Mouse (Mus musculus): ENCODE measurements at regions not wholly inside any gene's neighbourhood (a gene's known extent, or its start where the extent isn't known, plus 50 kb on each side); places are given as distances from the start of the nearest gene placed in this dataset.

DNA sequence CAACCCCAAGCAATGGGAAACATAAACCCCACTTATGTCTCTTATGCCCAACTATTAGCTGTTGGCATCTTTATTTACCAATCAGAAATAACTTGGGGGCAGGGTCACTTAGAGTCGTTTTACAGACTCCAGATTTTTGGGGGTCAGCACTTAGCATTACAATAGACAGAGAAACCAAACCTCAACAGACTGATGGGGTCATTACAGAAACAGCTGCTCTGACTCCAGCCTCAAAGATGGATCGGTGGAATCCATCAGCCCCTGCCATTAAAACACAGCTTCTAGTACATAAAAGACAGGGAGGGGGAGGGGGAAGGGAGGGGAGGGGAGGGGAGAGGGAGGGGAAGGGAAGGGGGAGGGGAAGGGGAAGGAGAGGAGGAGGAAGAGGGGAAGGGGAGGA is 69.9 kb upstream of the Gm47985 start:
- WGBS, result 60% methylated on average over 2 of the region's 2 CpGs
- Histone ChIP-seq H3K4me1 (peaks cover 17% of the 10 kb centered on the region), H3K4me3 (no peak overlapping the region), H3K9me3 (no peaks in the 10 kb centered on the region), H3K27ac (no peak overlapping the region), H3K27me3 (ENCODE audit: insufficient read depth, poor library complexity, severe bottlenecking) (no peaks in the 10 kb centered on the region), H3K36me3 (no peaks in the 10 kb centered on the region)
- no peak for DNase-seq (ENCODE audit: low spot score)

DNA sequence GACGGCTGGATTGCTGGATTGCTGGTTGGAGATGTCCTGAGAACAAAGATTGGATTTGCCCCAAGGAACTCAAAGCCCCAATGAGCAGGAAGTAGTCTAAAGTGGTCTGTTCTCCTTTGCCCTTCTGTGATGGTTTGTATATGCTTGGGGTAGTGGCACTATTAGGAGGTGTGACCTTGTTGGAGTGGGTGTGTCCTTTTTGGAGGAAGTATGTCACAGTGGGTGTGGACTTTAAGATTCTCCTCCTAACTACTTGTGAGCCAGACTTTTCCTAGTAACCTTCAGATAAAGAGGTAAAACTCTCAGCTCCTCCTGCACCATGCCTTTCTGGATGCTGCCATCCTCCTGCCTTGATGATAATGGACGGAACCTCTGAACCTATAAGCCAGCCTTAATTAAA is 69.1 kb upstream of the Gm47985 start:
- Histone ChIP-seq H3K27ac (no peak overlapping the region), H3K4me1 (peaks cover 18% of the 10 kb centered on the region), H3K9me3 (no peaks in the 10 kb centered on the region), H3K36me3 (no peaks in the 10 kb centered on the region), H3K4me3 (no peak overlapping the region), H3K27me3 (ENCODE audit: insufficient read depth, poor library complexity, severe bottlenecking) (no peaks in the 10 kb centered on the region)
- no peak for DNase-seq (ENCODE audit: low spot score)
- WGBS, result 78% methylated on average over 2 of the region's 2 CpGs

DNA sequence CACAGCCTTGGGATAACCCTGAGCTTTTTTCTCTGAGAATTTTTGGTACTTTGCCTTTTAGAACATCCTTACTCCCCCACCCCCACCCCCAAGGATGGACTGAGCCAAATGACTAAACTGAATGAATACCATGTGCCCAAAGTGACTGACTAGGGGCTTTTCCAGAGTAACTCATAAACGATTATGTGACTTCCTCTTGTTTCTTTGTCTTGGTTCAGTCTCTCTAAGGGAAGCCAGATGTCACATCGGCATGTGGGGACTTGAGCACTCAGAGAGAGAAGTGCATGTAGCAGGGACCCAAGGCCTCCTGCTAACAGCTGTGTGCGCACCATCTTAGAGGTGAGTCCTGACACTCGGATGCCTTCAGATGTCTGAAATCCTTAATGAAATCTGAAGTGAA is 63.8 kb upstream of the Gm47985 start:
- DNase-seq (ENCODE audit: low spot score), result no peak
- 66% methylated on average over 4 of the region's 4 CpGs for WGBS
- no peak overlapping the region for H3K4me3 ChIP-seq

DNA sequence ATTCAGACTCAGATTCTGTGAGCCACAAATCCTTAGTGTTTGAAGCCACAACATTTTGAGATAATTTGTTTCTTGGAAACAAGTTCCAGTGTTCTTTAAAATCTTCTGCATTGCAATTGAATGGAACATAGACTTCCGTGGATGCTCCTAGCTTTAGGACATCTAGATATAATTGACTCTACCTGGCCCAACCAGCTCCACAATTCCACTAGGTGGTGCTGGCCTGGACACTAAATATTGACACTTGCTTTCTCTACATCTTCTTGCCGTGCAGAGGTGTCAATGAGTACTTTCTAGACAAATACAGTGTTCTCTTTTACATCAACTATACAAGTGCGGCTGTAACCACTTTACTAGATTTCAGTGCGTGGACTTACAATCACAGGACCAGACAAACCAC is 63.4 kb upstream of the Gm47985 start:
- no peaks in the 10 kb centered on the region for H3K27me3 ChIP-seq (ENCODE audit: insufficient read depth, poor library complexity, severe bottlenecking)
- no peak overlapping the region for H3K27ac ChIP-seq
- H3K36me3 ChIP-seq, result no peaks in the 10 kb centered on the region
- no peak for DNase-seq (ENCODE audit: low spot score)
- no peaks in the 10 kb centered on the region for H3K9me3 ChIP-seq
- H3K4me3 ChIP-seq, result no peak overlapping the region
- 86% methylated on average over 4 of the region's 4 CpGs for WGBS
- peaks cover 2% of the 10 kb centered on the region; the same call in 1 of the 2 replicates for H3K4me1 ChIP-seq

More for the DNA sequence above, 63.8 kb upstream of the Gm47985 start:
- peaks cover 2% of the 10 kb centered on the region; the same call in 1 of the 2 replicates for H3K4me1 ChIP-seq
- H3K27me3 ChIP-seq (ENCODE audit: insufficient read depth, poor library complexity, severe bottlenecking), result no peaks in the 10 kb centered on the region
- H3K36me3 ChIP-seq, result no peaks in the 10 kb centered on the region
- H3K9me3 ChIP-seq, result no peaks in the 10 kb centered on the region
- no peak overlapping the region for H3K27ac ChIP-seq

DNA sequence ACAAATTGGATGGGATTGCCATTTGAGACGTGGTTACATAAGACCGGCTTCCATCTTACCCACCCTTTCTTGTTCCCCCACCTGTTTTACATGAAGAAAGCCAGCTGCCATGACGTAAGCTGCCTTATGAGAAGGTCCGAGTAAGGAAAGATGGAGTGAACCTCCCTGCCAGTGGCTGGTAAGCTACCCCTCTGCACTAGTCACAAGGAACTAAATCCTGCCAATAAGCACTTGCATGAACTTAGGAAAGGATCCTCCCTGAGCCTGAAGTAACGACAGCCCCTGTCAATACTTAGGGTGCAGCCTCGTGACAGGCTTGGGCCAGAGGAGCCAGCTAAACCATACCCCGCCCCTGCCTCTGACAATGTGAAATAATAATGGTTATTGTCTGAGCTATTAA is 62.8 kb upstream of the Gm47985 start:
- no peak for DNase-seq (ENCODE audit: low spot score)
- 80% methylated on average over 7 of the region's 7 CpGs for WGBS
- H3K9me3 ChIP-seq, result no peaks in the 10 kb centered on the region
- H3K4me1 ChIP-seq, result peaks cover 2% of the 10 kb centered on the region; the same call in 1 of the 2 replicates
- H3K36me3 ChIP-seq, result no peaks in the 10 kb centered on the region
- no peak overlapping the region for H3K27ac ChIP-seq
- H3K4me3 ChIP-seq, result no peak overlapping the region
- no peaks in the 10 kb centered on the region for H3K27me3 ChIP-seq (ENCODE audit: insufficient read depth, poor library complexity, severe bottlenecking)

DNA sequence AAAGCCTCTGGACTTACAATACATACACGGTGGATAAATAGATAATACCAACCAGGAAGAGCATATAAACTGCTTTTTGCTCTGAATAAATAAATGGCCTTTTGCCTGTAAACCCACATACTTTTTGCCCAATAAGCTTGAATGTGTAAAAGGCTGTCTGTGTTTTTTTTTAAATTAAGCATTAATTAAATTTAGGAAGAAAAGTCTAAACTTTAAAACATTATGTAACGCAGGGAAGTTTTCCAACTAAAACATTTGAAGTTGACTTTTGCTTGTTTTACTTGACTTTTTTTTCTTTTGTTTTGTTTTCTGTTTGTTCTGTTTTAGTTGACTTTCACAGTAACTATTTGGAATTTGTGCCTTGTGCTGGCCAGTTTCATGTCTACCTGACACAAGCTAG is 60.7 kb upstream of the Gm47985 start:
- Histone ChIP-seq H3K27ac (no peak overlapping the region), H3K4me3 (no peak overlapping the region), H3K4me1 (peaks cover 2% of the 10 kb centered on the region; the same call in 1 of the 2 replicates), H3K9me3 (no peaks in the 10 kb centered on the region), H3K27me3 (ENCODE audit: insufficient read depth, poor library complexity, severe bottlenecking) (no peaks in the 10 kb centered on the region), H3K36me3 (no peaks in the 10 kb centered on the region)
- no peak for DNase-seq (ENCODE audit: low spot score)
- WGBS, result 87% methylated on average over 2 of the region's 2 CpGs

DNA sequence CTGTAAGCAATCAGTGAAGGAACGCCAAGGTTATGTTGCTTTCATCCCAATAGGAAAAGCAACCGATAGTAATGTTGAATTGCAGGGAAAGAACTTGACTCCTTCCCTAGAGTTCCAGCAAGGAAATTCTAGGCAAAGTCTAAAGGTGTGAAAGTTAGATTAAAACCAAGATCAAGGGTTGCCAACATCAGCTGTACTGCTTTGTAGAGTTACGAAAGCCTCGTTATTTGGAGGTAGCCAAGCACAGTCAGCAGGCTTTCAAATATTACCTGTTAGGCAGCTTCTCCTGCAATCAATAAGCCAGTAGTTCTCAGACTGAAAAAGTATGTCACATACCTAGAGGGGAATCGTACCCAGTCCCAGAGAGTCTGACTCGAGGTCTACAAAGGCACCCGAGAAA is 58.4 kb upstream of the Gm47985 start:
- Histone ChIP-seq H3K36me3 (no peaks in the 10 kb centered on the region), H3K27ac (no peak overlapping the region), H3K27me3 (ENCODE audit: insufficient read depth, poor library complexity, severe bottlenecking) (no peaks in the 10 kb centered on the region), H3K4me1 (peaks cover 6% of the 10 kb centered on the region; the same call in 1 of the 2 replicates), H3K9me3 (no peaks in the 10 kb centered on the region), H3K4me3 (no peak overlapping the region)
- no peak for DNase-seq (ENCODE audit: low spot score)
- 81% methylated on average over 7 of the region's 7 CpGs for WGBS

DNA sequence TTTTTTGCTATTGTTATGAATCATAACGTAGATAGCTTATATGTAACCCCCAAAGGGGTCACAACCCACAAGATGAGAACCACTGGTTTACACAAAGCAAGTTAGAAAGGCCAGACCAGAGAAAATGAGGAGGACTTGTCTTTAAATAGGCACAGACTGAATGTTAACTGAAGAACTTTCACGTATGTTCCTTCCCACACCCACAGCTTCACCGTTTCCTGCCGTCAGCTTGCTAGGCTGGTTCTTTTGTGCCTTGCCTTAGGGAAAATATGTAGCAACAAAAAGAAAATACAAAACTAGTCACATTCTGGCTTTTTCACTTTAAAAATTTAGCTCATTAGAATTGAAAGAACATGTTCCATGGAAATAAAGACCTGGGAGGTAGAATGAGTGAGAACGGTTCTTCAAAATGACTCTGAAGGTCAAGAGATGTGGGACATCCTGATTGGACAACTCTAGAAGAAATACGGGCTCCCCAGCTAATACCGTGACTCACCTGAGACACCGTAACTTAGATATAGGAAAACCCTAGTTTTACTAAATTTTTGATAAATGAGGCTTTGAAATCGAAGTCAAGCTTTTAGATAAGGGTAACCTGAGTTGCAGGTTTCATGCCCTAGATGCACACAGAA is 57.2 kb upstream of the Gm47985 start:
- H3K4me1 ChIP-seq, result peaks cover 16% of the 10 kb centered on the region; the same call in 1 of the 2 replicates
- H3K36me3 ChIP-seq, result no peaks in the 10 kb centered on the region
- no peak overlapping the region for H3K4me3 ChIP-seq
- H3K27ac ChIP-seq, result no peak overlapping the region
- no peaks in the 10 kb centered on the region for H3K9me3 ChIP-seq
- WGBS, result 90% methylated on average over 9 of the region's 9 CpGs
- no peak for DNase-seq (ENCODE audit: low spot score)
- H3K27me3 ChIP-seq (ENCODE audit: insufficient read depth, poor library complexity, severe bottlenecking), result no peaks in the 10 kb centered on the region

DNA sequence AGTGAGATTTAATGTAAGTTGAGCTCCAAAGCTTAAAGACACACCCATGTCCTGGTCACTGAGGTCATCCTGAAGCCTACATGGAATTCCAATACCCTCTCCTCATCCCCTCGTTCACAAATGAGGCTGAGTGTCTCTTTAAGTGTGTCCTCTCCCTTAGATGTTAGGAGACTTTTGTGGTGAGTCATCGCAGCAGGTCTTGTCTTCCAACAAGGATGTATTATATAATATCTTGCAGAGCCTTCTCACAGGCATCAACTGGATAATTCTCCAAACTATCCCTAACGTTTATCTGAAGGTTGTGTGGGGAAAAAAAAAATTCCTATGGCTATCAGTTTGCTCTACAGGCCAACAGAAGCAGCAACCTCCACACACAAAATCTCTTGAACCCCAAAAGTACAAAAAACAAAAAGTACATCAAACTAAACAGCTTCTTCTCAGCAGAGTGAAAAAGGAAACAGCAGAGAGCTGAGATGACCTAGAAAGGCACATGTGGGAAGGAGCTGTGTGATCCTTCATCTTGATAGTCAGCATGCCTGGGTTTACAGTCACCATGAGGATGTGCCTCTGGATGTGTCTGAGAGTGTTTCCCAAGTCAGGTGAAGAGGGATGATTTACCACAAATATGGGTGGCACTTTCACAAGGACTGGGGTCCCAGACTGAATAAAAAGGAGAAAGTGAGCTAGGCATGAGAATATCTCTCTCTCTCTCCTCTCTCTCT is 56.4 kb upstream of the Gm47985 start:
- WGBS, result 58% methylated on average over 3 of the region's 3 CpGs
- no peak overlapping the region for H3K27ac ChIP-seq
- H3K4me1 ChIP-seq, result peaks cover 24% of the 10 kb centered on the region
- no peaks in the 10 kb centered on the region for H3K36me3 ChIP-seq
- no peaks in the 10 kb centered on the region for H3K27me3 ChIP-seq (ENCODE audit: insufficient read depth, poor library complexity, severe bottlenecking)
- no peak overlapping the region for H3K4me3 ChIP-seq
- DNase-seq (ENCODE audit: low spot score), result no peak
- H3K9me3 ChIP-seq, result no peaks in the 10 kb centered on the region

DNA sequence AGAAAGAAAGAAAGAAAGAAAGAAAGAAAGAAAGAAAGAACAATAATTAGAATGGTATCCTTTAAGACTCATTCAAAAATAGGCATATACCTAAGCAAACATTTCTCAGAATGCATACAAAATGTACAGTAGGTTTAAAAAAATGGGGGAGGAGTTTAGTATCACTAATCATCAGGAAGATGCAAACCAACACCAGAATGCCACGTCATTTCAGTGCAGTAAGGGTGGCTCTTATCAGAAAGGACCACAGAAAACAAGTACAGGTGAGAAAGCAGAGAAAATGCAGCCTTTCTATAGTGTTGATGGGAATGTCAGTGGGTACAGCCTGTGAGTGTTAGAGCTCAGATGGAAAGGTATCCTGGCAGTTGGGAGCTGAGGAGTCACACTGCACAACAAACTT is 55.6 kb upstream of the Gm47985 start:
- 52% methylated on average over 1 of the region's 1 CpGs for WGBS
- H3K27ac ChIP-seq, result peak overlapping the region; percentile 38; the same call in 1 of the 2 replicates
- no peak for DNase-seq (ENCODE audit: low spot score)
- no peaks in the 10 kb centered on the region for H3K27me3 ChIP-seq (ENCODE audit: insufficient read depth, poor library complexity, severe bottlenecking)
- no peak overlapping the region for H3K4me3 ChIP-seq
- no peaks in the 10 kb centered on the region for H3K36me3 ChIP-seq
- no peaks in the 10 kb centered on the region for H3K9me3 ChIP-seq
- H3K4me1 ChIP-seq, result peaks cover 32% of the 10 kb centered on the region

DNA sequence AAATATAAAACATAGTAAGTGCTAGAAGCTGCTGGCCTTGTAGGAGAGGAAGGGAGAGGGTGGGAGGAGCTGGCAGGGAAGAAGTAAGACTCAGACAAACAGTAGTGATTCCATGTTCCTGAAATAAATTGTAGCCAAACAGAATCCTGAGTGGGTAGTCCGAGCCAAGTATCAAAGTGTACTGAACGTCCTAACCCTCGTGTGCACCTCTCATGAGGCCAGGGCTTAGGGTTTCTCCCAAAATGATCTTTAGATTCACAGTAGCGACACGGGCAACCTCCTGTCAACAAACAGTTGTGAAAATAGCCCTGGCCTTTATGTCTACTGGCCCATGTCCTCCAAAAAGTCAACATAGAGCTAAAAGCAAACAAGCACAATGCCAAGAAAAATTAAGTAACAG is 54.3 kb upstream of the Gm47985 start:
- whole genome bisulfite sequencing, result 77% methylated on average over 5 of the region's 5 CpGs
- H3K9me3 ChIP-seq, result no peaks in the 10 kb centered on the region
- peaks cover 41% of the 10 kb centered on the region for H3K4me1 ChIP-seq
- H3K36me3 ChIP-seq, result no peaks in the 10 kb centered on the region
- peak overlapping the region; percentile 62; the same call in 1 of the 2 replicates for H3K27ac ChIP-seq
- no peak overlapping the region for H3K4me3 ChIP-seq
- no peak for DNase-seq (ENCODE audit: low spot score)
- H3K27me3 ChIP-seq (ENCODE audit: insufficient read depth, poor library complexity, severe bottlenecking), result no peaks in the 10 kb centered on the region

DNA sequence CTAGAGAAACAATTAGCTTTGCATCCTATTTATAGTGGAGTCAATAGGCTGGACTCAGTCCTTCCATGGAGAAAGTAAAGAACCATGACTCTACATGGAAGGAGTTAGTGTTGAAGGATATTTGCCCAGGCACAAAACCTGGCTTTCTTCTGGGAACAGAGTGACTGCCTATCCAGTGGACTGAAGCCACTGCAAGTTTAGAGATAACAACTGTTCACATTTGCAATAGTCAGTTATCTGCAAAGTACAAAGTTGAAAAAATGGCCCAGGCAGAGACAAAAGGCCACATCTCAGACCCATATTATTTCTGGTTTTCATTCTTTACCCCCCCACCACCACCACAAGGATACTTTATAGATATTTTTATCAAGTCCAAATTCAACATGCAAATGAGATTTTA is 53.4 kb upstream of the Gm47985 start:
- H3K4me3 ChIP-seq, result no peak overlapping the region
- H3K27me3 ChIP-seq (ENCODE audit: insufficient read depth, poor library complexity, severe bottlenecking), result no peaks in the 10 kb centered on the region
- H3K4me1 ChIP-seq, result peaks cover 41% of the 10 kb centered on the region
- no peak for DNase-seq (ENCODE audit: low spot score)
- H3K36me3 ChIP-seq, result no peaks in the 10 kb centered on the region
- peak overlapping the region; percentile 81 for H3K27ac ChIP-seq
- H3K9me3 ChIP-seq, result no peaks in the 10 kb centered on the region

DNA sequence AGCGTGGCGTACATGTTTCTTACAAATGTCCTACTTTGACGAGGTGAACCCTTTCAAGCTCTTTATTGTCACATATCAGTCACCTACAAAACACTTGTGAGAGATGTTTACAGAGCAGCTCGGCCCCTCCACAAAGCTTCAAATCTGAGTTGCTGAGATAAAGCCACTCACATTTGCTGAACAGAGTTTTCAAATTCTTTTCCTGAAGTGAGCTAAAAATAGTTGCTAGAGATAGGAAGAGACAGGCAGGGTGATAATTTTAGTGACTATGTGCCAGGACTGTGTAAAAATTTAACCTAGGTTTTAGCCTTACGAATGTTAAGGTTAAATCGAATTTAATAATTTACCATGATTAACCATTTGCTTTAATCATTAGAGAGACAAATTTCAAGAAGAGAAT is 52.3 kb upstream of the Gm47985 start:
- no peaks in the 10 kb centered on the region for H3K9me3 ChIP-seq
- H3K27ac ChIP-seq, result peak overlapping the region; percentile 81
- H3K4me1 ChIP-seq, result peaks cover 41% of the 10 kb centered on the region
- DNase-seq (ENCODE audit: low spot score), result no peak
- peak overlapping the region; percentile 17; the same call in 1 of the 2 replicates for H3K4me3 ChIP-seq
- H3K27me3 ChIP-seq (ENCODE audit: insufficient read depth, poor library complexity, severe bottlenecking), result no peaks in the 10 kb centered on the region
- H3K36me3 ChIP-seq, result no peaks in the 10 kb centered on the region
- 24% methylated on average over 6 of the region's 6 CpGs for WGBS
